Mouse (Mus musculus): ENCODE measurements around the gene Fam181a. TPM values are rescaled to one million over a fixed set of nuclear protein-coding genes. Genes with fewer than 3 reads are reported as not detected.
A peak's percentile ranks its signal among the peaks of the same experiment; 100 is the strongest.

Fam181a gene
- total and polyA plus RNA-seq, 3 experiments: not detected

GRCm38 (mm10) chr12:103331491-103331890 is 20.7 kb downstream of the Fam181a start:
- peaks cover 0 to 9% of the 10 kb centered on the region in 2 experiments for H3K36me3 ChIP-seq (replicated peaks in 1 of 2; ENCODE audit: control insufficient read depth in 1 of 2, insufficient read depth in 1 of 2, low read length in 1 of 2)
- no peaks in the 10 kb centered on the region for H3K27me3 ChIP-seq (replicated peaks)
- H3K4me1 ChIP-seq (ENCODE audit: control insufficient read depth in 1 of 2, insufficient read depth in 2 of 2): peaks cover 3 to 51% of the 10 kb centered on the region in 2 experiments; a peak in 2 of 4 replicates
- no peak overlapping the region for H3K9ac ChIP-seq (ENCODE audit: insufficient read depth, low read depth)
- TF ChIP-seq UBTF (IDR thresholded peaks at IDR 0.05; ENCODE audit: low read depth, low read length): no peak
- no peak for TF ChIP-seq CHD2 (IDR thresholded peaks at IDR 0.05; ENCODE audit: low read length)
- no peak for TF ChIP-seq TCF12 (IDR thresholded peaks at IDR 0.05; ENCODE audit: low read depth, low read length)
- no peak for TF ChIP-seq ZNF384 (IDR thresholded peaks at IDR 0.05; ENCODE audit: low read depth, low read length)
- TF ChIP-seq PAX5 (IDR thresholded peaks at IDR 0.05; ENCODE audit: low read length): no peak
- no peak for TF ChIP-seq E2F4 (IDR thresholded peaks at IDR 0.05; ENCODE audit: insufficient replicate concordance, low read depth, low read length)
- no peak for TF ChIP-seq MEF2A (IDR thresholded peaks at IDR 0.05; ENCODE audit: borderline replicate concordance, low read depth, low read length)
- TF ChIP-seq ZMIZ1 (IDR thresholded peaks at IDR 0.05; ENCODE audit: low read depth, low read length): no peak
- TF ChIP-seq ETS1 (conservative IDR thresholded peaks at IDR 0.05; ENCODE audit: low read depth, low read length): no peak
- TF ChIP-seq ZKSCAN1 (IDR thresholded peaks at IDR 0.05; ENCODE audit: borderline replicate concordance, low read depth, low read length): no peak
- TF ChIP-seq RCOR1 (conservative IDR thresholded peaks at IDR 0.05; ENCODE audit: low read depth, low read length): no peak
- no peak for TF ChIP-seq SIN3A (IDR thresholded peaks at IDR 0.05; ENCODE audit: low read length)
- TF ChIP-seq HCFC1 (IDR thresholded peaks at IDR 0.05; ENCODE audit: low read depth, low read length): no peak
- TF ChIP-seq JUN (IDR thresholded peaks at IDR 0.05; ENCODE audit: insufficient read depth, low read depth, low read length): no peak
- H3K27ac ChIP-seq (ENCODE audit: insufficient read depth, low read depth): no peak overlapping the region
- dilution Hi-C loops (cut with MboI; ENCODE audit: extremely low pct_ligation_motif_present, extremely low pct_unique_long_range_greater_than_20kb, low sequenced_read_pairs): no loop called here
- no peak overlapping the region for H3K4me2 ChIP-seq (ENCODE audit: insufficient read depth, low read depth, poor library complexity, severe bottlenecking)
- H3K4me3 ChIP-seq (replicated peaks in 1 of 3; ENCODE audit: low read depth in 2 of 3, low read length in 2 of 3, poor library complexity in 1 of 3): no peak overlapping the region
- no peaks in the 10 kb centered on the region for H3K79me2 ChIP-seq (replicated peaks; ENCODE audit: control insufficient read depth, extremely low read depth, insufficient read depth, poor library complexity, severe bottlenecking)
- in situ Hi-C loops (cut with MboI; ENCODE audit: low pct_ligation_motif_present, low pct_unique_long_range_greater_than_20kb, low sequenced_read_pairs): no loop called here
- DNase-seq (ENCODE audit: extremely low read depth): no peak
- no peaks in the 10 kb centered on the region for H3K9me3 ChIP-seq (replicated peaks; ENCODE audit: low read length)

GRCm38 (mm10) chr12:103332879-103333278 is 22.1 kb downstream of the Fam181a start:
- in situ Hi-C loops (cut with MboI; ENCODE audit: low pct_ligation_motif_present, low pct_unique_long_range_greater_than_20kb, low sequenced_read_pairs): no loop called here
- H3K27ac ChIP-seq (ENCODE audit: insufficient read depth, low read depth): no peak overlapping the region

More at GRCm38 (mm10) chr12:103332879-103333278, 22.1 kb downstream of the Fam181a start:
- Histone ChIP-seq H3K4me2 (ENCODE audit: insufficient read depth, low read depth, poor library complexity, severe bottlenecking) (no peak overlapping the region), H3K9ac (ENCODE audit: insufficient read depth, low read depth) (no peak overlapping the region), H3K27me3 (replicated peaks) (no peaks in the 10 kb centered on the region), H3K9me3 (replicated peaks; ENCODE audit: low read length) (no peaks in the 10 kb centered on the region), H3K79me2 (replicated peaks; ENCODE audit: control insufficient read depth, extremely low read depth, insufficient read depth, poor library complexity, severe bottlenecking) (no peaks in the 10 kb centered on the region), H3K36me3 (replicated peaks in 1 of 2; ENCODE audit: control insufficient read depth in 1 of 2, insufficient read depth in 1 of 2, low read length in 1 of 2) (peaks cover 0 to 9% of the 10 kb centered on the region in 2 experiments), H3K4me3 (replicated peaks in 1 of 3; ENCODE audit: low read depth in 2 of 3, low read length in 2 of 3, poor library complexity in 1 of 3) (no peak overlapping the region), H3K4me1 (ENCODE audit: control insufficient read depth in 1 of 2, insufficient read depth in 2 of 2) (peaks cover 10 to 51% of the 10 kb centered on the region in 2 experiments)
- dilution Hi-C loops (cut with MboI; ENCODE audit: extremely low pct_ligation_motif_present, extremely low pct_unique_long_range_greater_than_20kb, low sequenced_read_pairs): no loop called here
- peak; percentile 46 for DNase-seq (ENCODE audit: extremely low read depth)
- TF ChIP-seq MAX (IDR thresholded peaks at IDR 0.05; ENCODE audit: low read length): no peak

Data from CH12.LX (cell line).